Mouse (Mus musculus) hindlimb bud, embryonic 11.5 days (tissue): ENCODE data around the gene Dhx35.

ENCODE experiments used
- DNase-seq: peaks from one replicate; pipeline ENCODE4 v3.0.0-alpha.2; 2012; ENCODE audit warnings: low read depth, low spot score; ENCODE audit errors: extremely low spot score

The Dhx35 gene

DNA sequence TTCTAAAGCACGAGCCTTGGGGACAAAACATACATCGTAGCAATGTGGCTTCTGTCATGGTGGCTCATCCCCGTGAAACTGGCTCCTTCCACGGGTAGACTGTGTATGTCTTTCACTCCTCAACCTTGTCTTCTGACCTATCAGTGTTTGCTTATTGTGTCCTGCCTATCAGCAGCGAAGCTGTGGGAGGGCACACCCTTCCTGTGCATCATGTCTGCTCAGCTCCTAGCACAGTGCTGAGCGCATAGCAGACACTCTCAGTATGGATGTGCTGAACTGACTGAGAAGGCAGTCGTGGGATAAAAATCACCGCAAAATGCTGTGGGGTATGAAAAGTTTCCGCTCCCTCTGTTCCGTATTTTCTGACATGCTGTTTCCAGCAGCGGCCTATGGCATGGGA, 94.6 kb downstream of the Dhx35 start:
- DNase-seq, result no peak

DNA sequence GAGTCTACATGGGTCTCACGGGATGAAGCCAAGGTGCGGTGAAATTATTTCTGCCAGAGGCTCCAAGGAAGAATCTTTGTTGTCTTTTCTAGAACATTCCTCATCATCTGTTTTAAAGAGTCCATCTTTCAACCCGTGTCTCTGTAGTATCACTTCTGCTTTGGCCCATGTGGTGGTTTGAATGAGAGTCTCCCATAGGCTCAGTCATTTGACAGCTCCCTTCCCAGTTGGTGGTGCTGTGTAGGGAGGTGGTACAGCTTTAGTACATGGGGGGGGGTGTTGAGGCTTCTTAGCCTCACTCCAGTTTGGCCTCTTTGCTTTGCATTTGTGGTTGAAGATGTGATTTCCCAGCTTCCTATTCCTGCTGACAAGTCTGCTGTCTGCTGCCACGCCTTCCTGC, 96.7 kb downstream of the Dhx35 start:
- DNase-seq, result no peak

DNA sequence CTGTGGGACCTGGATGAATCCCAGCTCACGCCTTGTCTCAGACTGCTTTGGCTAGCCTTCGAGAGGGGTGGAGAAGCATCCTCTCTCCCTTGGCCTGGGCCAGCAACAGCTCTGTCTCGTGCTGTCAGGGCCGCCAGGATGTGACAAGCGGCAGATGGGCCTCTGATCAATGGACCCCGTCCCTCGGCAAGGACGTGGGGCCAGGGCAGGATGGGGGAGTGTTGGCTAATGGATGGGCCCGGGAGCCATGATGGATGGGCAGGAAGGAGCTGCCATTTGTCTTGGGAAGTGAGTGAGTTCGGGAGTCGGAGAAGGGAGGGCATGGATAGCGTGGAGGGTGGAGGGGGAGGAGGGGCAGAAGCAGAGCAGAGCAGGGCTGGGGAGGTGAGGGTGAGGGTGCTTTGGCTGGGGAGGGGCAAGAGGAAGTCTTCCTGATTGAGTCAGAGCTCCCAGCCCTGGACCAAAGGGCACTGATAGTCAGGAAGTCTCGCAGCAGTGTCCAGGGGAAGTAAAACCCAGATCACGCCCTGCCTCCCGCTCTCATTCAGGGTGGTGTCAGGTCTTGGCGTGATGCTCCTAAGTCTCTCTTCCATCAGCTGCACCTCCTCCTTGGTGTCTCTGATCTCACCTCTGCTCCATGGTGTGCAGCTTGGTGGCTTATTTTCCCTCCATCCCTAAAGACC, 98.7 kb downstream of the Dhx35 start:
- DNase-seq, result no peak

DNA sequence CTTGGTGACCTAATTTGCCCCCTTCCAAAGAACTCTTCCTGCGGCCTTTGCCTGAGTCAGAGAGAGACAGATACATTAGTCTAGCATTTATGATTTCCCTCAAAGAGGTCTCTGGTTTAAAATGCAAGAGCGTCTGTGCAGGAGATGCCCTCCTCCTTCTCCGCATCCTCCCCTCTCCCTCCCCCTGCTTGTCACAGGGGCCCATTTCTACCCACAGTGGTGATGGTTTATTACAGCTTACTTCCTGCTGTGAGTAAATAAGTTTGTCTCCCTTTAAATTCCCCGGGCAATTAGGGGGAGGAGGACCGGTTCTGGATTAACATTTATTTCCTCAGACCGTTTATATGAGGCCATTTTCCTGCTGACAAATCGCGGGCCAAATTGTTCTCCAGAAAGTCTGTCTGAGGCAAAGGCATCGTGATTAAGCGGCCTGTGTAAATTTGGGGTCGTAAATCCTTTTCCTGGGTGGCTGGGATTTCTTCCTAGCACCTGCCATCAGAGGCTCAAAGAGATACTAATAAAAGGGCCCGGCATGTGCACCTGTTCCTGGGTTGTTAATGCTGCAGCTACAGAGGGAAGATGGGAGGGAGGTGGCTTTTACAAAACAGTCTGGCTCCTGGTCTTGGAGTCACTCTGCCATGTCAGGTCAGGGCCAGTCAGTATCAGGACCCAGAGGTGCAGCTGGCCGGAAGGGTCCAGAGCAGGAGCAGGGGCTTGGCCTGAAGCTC, 104.0 kb downstream of the Dhx35 start:
- DNase-seq, result no peak
